Mouse (Mus musculus) kidney, adult 2 months (tissue): Measurements from ENCODE around the gene C1qbp. TPM values are rescaled to one million over a fixed set of nuclear protein-coding genes. Genes with fewer than 3 reads are reported as not detected.

Experiments
- DNase-seq: peaks from one replicate; pipeline ENCODE4 v3.0.0; 2021
- H3K27ac ChIP-seq: fragments of 200-500 bp; 2 replicates; pipeline ENCODE4 v1.5.1; 2012; ENCODE audit warnings: low read depth, low read length, control low read depth, inconsistent platforms; ENCODE audit not compliant: insufficient read depth
- H3K27me3 ChIP-seq: fragments of 200-500 bp; replicated peaks from 2 replicates; pipeline ENCODE4 v1.6.1; 2012; ENCODE audit warnings: mild to moderate bottlenecking, moderate library complexity, low read length, inconsistent platforms; ENCODE audit not compliant: control insufficient read depth, insufficient read depth
- H3K36me3 ChIP-seq: fragments of 200-500 bp; 2 replicates; pipeline ENCODE4 v1.6.1; 2012; ENCODE audit warnings: mild to moderate bottlenecking, moderate library complexity, low read length, inconsistent platforms; ENCODE audit not compliant: control insufficient read depth, insufficient read depth
- H3K4me1 ChIP-seq: fragments of 200-500 bp; 2 replicates; pipeline ENCODE4 v1.6.1; 2011; ENCODE audit warnings: low read length; ENCODE audit not compliant: control insufficient read depth, insufficient read depth
- H3K4me3 ChIP-seq: fragments of 200-500 bp; 2 replicates; pipeline ENCODE4 v1.5.1; 2011; ENCODE audit warnings: mild to moderate bottlenecking, low read depth, low read length, control low read depth; ENCODE audit not compliant: insufficient read depth
- CTCF ChIP-seq: fragments of 200-500 bp; conservative IDR thresholded peaks from 2 replicates; pipeline ENCODE4 v1.5.1; 2011; ENCODE audit warnings: low read depth, mild to moderate bottlenecking, control low read depth, low read length, moderate library complexity, mixed read lengths; ENCODE audit not compliant: insufficient read depth, insufficient read length
- POLR2A ChIP-seq: fragments of 200-500 bp; IDR thresholded peaks from one replicate; pipeline ENCODE4 v1.6.1; 2011; ENCODE audit warnings: low read depth, low read length, control low read depth
- WGBS: fragments of 180-500 bp; shearing (Covaris S2); methylation state at CpG from one replicate; pipeline ENCODE4 v1.1.7; 2018; 5-methylcytosine and 5-hydroxymethylcytosine counted together
- polyA plus RNA-seq: library from polyadenylated mRNA; depleted of rRNA; stranded (reverse); fragments of >200 nt; gene quantifications from 2 replicates; pipeline ENCODE4 v1.2.3, GENCODE M21; 2012

The C1qbp gene
- polyA plus RNA-seq, 1 experiment = 111 TPM

- no peaks in the 10 kb centered on the region for H3K27me3 ChIP-seq
- H3K4me1 ChIP-seq = peaks cover 3% of the 10 kb centered on the region
- H3K36me3 ChIP-seq = no peaks in the 10 kb centered on the region; the same call in none of the 2 replicates
- WGBS = 85% methylated on average over 1 of the region's 1 CpGs
- no peak overlapping the region for H3K4me3 ChIP-seq
- TF ChIP-seq POLR2A = no peak
- TF ChIP-seq CTCF = no peak
- H3K27ac ChIP-seq = no peak overlapping the region
- no peak for DNase-seq
Observed at GRCm38 (mm10) chr11:71017051-71017450, 34.2 kb upstream of the C1qbp start.

- H3K36me3 ChIP-seq = peaks cover 9% of the 10 kb centered on the region
Observed at GRCm38 (mm10) chr11:71012743-71013142, 29.9 kb upstream of the C1qbp start.

GRCm38 (mm10) chr11:71008321-71008720 is 25.5 kb upstream of the C1qbp start:
- DNase-seq = peak; percentile 19
- H3K4me3 ChIP-seq = no peak overlapping the region
- peaks cover 9% of the 10 kb centered on the region for H3K36me3 ChIP-seq

More at GRCm38 (mm10) chr11:71012743-71013142, 29.9 kb upstream of the C1qbp start:
- Histone ChIP-seq H3K27me3 (no peaks in the 10 kb centered on the region), H3K27ac (no peak overlapping the region), H3K4me1 (no peaks in the 10 kb centered on the region; the same call in 1 of the 2 replicates), H3K4me3 (no peak overlapping the region)
- DNase-seq = no peak
- TF ChIP-seq POLR2A (no peak), CTCF (no peak; the same call in 1 of the 2 replicates)
- 95% methylated on average over 7 of the region's 7 CpGs for WGBS

GRCm38 (mm10) chr11:71007831-71008230 is 25.0 kb upstream of the C1qbp start:
- DNase-seq = peak; percentile 8
- Histone ChIP-seq H3K27me3 (no peaks in the 10 kb centered on the region), H3K36me3 (peaks cover 9% of the 10 kb centered on the region), H3K4me3 (no peak overlapping the region), H3K27ac (no peak overlapping the region; the same call in 1 of the 2 replicates), H3K4me1 (peaks cover 2% of the 10 kb centered on the region; the same call in 1 of the 2 replicates)
- WGBS = 80% methylated on average over 7 of the region's 7 CpGs
- TF ChIP-seq CTCF = no peak
- no peak for TF ChIP-seq POLR2A

More at GRCm38 (mm10) chr11:71008321-71008720, 25.5 kb upstream of the C1qbp start:
- H3K27me3 ChIP-seq = no peaks in the 10 kb centered on the region
- 72% methylated on average over 3 of the region's 3 CpGs for WGBS
- H3K4me1 ChIP-seq = no peaks in the 10 kb centered on the region
- TF ChIP-seq POLR2A (no peak), CTCF (no peak)
- H3K27ac ChIP-seq = no peak overlapping the region

- 94% methylated on average over 6 of the region's 6 CpGs for WGBS
- H3K36me3 ChIP-seq = peaks cover 9% of the 10 kb centered on the region
- DNase-seq = no peak
- TF ChIP-seq POLR2A (no peak), CTCF (no peak)
- no peak overlapping the region for H3K4me3 ChIP-seq
- peaks cover 3% of the 10 kb centered on the region; the same call in 1 of the 2 replicates for H3K4me1 ChIP-seq
- H3K27me3 ChIP-seq = no peaks in the 10 kb centered on the region
- no peak overlapping the region for H3K27ac ChIP-seq
Observed at GRCm38 (mm10) chr11:71007026-71007425, 24.2 kb upstream of the C1qbp start.

- no peak overlapping the region for H3K4me3 ChIP-seq
- DNase-seq = peak; percentile 6
- H3K36me3 ChIP-seq = peaks cover 3% of the 10 kb centered on the region; the same call in 1 of the 2 replicates
- TF ChIP-seq POLR2A = no peak
- WGBS = 38% methylated on average over 5 of the region's 5 CpGs
- no peak overlapping the region for H3K27ac ChIP-seq
- no peaks in the 10 kb centered on the region for H3K27me3 ChIP-seq
- H3K4me1 ChIP-seq = peaks cover 3% of the 10 kb centered on the region; the same call in 1 of the 2 replicates
Observed at GRCm38 (mm10) chr11:71005046-71005445, 22.2 kb upstream of the C1qbp start.

- Histone ChIP-seq H3K36me3 (no peaks in the 10 kb centered on the region; the same call in 1 of the 2 replicates), H3K27ac (no peak within 1 kb of the TSS)
- under 1% methylated on average over 35 of the region's 35 CpGs for WGBS
Observed at GRCm38 (mm10) chr11:71004316-71004773, 21.5 kb upstream of the C1qbp start, which contains the start of gene Dhx33. Dhx33 (minus strand) TSS chr11:71004437.

More at GRCm38 (mm10) chr11:71004316-71004773, 21.5 kb upstream of the C1qbp start, which contains the start of gene Dhx33:
- no peaks in the 10 kb centered on the region for H3K27me3 ChIP-seq
- peak within 1 kb of the TSS; percentile 69 for H3K4me3 ChIP-seq
- DNase-seq = peak; percentile 98
- peaks cover 3% of the 10 kb centered on the region; the same call in 1 of the 2 replicates for H3K4me1 ChIP-seq
- TF ChIP-seq CTCF = peak; percentile 28; the same call in 1 of the 2 replicates
- TF ChIP-seq POLR2A = peak; percentile 4
